Mouse (Mus musculus) bone marrow, adult 2 months (tissue): Measurements from ENCODE around the gene Ctrb1.

ENCODE experiments used
- CTCF ChIP-seq: fragments of 200-500 bp; IDR thresholded peaks from 2 replicates; pipeline ENCODE4 v1.5.1; 2011; ENCODE audit warnings: low read length, control low read depth; ENCODE audit not compliant: control insufficient read depth, insufficient read depth
- POLR2A ChIP-seq: fragments of 200-500 bp; IDR thresholded peaks from 2 replicates; pipeline ENCODE4 v1.6.1; 2011; ENCODE audit warnings: low read depth, mild to moderate bottlenecking, control low read depth, low read length, borderline replicate concordance; ENCODE audit not compliant: control insufficient read depth

- TF ChIP-seq CTCF (no peak), POLR2A (no peak)
These were observed 44.5 kb upstream of the Ctrb1 start for GRCm38 (mm10) chr8:111735335-111735761.
